Mouse (Mus musculus): ENCODE measurements around the gene C1qtnf6.

DNA sequence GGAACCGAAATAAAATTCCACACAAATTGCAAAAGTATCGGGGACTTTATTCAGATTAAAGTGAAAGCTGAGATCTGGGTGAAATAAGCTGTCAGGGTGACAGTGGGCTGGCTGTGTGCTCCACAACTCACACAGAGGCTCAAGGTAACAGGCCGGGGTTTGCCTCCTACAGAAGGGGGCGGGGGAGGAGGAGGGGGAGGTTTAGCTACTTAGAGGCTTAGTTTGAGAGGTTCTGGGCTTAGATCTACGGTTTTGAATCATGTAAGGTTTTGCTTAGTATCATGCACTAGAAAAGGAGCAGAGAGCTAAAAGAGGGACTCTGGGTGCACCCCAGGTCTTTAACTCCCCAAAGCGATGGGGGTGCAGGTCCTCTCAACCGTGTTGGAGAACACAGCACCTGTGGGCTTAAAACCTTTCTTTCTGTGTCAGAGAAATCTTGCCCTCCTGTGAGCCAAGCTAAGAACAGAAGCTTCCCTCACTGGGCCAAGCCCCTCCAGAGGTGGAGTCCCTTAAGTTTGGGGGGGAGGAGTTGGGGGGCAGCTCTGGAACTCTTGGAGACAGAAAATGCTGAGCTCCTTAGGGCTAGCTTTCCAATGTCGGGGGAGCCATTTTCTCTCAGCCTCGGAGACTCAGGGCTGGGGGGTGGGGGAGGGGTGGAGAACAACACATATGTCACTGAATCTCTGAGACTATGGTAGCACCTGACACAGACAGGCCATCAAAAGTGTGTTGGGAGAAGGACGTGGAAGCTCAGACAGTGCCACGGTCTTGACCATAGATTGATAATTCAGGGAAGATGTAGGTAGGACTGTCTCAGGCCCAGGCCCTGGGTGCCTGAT lies 28.1 kb upstream of the C1qtnf6 start:
- TF ChIP-seq CTCF (IDR thresholded peaks at IDR 0.05; ENCODE audit: low read depth) (no peak), EP300 (IDR thresholded peaks at IDR 0.05; ENCODE audit: low read depth) (no peak)
